Mouse (Mus musculus) ES-Bruce4 (cell line): ENCODE results near the gene Galnt18. TPM values are rescaled to one million over a fixed set of nuclear protein-coding genes. Genes with fewer than 3 reads are reported as not detected.

Source experiments
- H3K27ac ChIP-seq: 2 replicates; pipeline ENCODE4 v1.5.1; 2012; ENCODE audit warnings: low read length, inconsistent platforms; ENCODE audit not compliant: insufficient read depth
- H3K27me3 ChIP-seq: 2 replicates; pipeline ENCODE4 v1.6.1; 2012; ENCODE audit warnings: mild to moderate bottlenecking, low read length, inconsistent platforms; ENCODE audit not compliant: control insufficient read depth, poor library complexity, insufficient read depth, severe bottlenecking
- H3K36me3 ChIP-seq: 2 replicates; pipeline ENCODE4 v1.6.1; 2012; ENCODE audit warnings: inconsistent platforms, mild to moderate bottlenecking, low read length, moderate library complexity; ENCODE audit not compliant: control insufficient read depth, poor library complexity, insufficient read depth, severe bottlenecking
- H3K4me1 ChIP-seq: one replicate; pipeline ENCODE4 v1.8.1; 2011; ENCODE audit warnings: low read length; ENCODE audit not compliant: control insufficient read depth, insufficient read depth
- H3K4me3 ChIP-seq: 2 replicates; pipeline ENCODE4 v1.5.1; 2011; ENCODE audit warnings: low read depth, mild to moderate bottlenecking, low read length
- H3K9ac ChIP-seq: 2 replicates; pipeline ENCODE4 v1.6.1; 2012; ENCODE audit warnings: low read depth, mild to moderate bottlenecking, inconsistent platforms; ENCODE audit not compliant: poor library complexity, severe bottlenecking
- H3K9me3 ChIP-seq: replicated peaks from 2 replicates; pipeline ENCODE4 v1.6.1; 2012; ENCODE audit warnings: mild to moderate bottlenecking, low read length, inconsistent platforms; ENCODE audit not compliant: control insufficient read depth, poor library complexity, insufficient read depth, severe bottlenecking
- CTCF ChIP-seq: IDR thresholded peaks from one replicate; pipeline ENCODE4 v1.8.1; 2011; ENCODE audit warnings: low read depth, low read length
- EP300 ChIP-seq: IDR thresholded peaks from 2 replicates; pipeline ENCODE4 v1.6.1; 2011; ENCODE audit warnings: low read depth, low read length; ENCODE audit not compliant: insufficient read depth
- POLR2A ChIP-seq: IDR thresholded peaks from one replicate; pipeline ENCODE4 v1.8.1; 2011; ENCODE audit warnings: low read length; ENCODE audit not compliant: insufficient read depth
- polyA plus RNA-seq: library from polyadenylated mRNA; stranded (reverse); fragments of >200 nt; gene quantifications from 2 replicates; pipeline ENCODE4 v1.2.4, GENCODE M21; 2011; ENCODE audit warnings: low read depth; ENCODE audit not compliant: missing spikeins, insufficient read depth, insufficient read length

The Galnt18 gene
- polyA plus RNA-seq, 1 experiment: 2.6 TPM

- Histone ChIP-seq H3K27ac (no peak overlapping the region), H3K9me3 (no peaks in the 10 kb centered on the region), H3K4me3 (no peak overlapping the region), H3K9ac (no peak overlapping the region), H3K27me3 (no peaks in the 10 kb centered on the region), H3K36me3 (no peaks in the 10 kb centered on the region), H3K4me1 (no peaks in the 10 kb centered on the region)
- TF ChIP-seq CTCF: no peak
- no peak for TF ChIP-seq EP300
- TF ChIP-seq POLR2A: no peak
Measured at GRCm38 (mm10) chr7:111607476-111607875, 172.3 kb downstream of the Galnt18 start.

GRCm38 (mm10) chr7:111606091-111606490 is 173.7 kb downstream of the Galnt18 start:
- Histone ChIP-seq H3K27me3 (no peaks in the 10 kb centered on the region), H3K9me3 (no peaks in the 10 kb centered on the region), H3K9ac (no peak overlapping the region), H3K4me1 (no peaks in the 10 kb centered on the region), H3K4me3 (no peak overlapping the region), H3K27ac (no peak overlapping the region), H3K36me3 (no peaks in the 10 kb centered on the region)
- TF ChIP-seq EP300: no peak
- TF ChIP-seq CTCF: no peak
- TF ChIP-seq POLR2A: no peak

- no peak overlapping the region for H3K9ac ChIP-seq
- H3K27me3 ChIP-seq: no peaks in the 10 kb centered on the region
Measured at GRCm38 (mm10) chr7:111605663-111606062, 174.1 kb downstream of the Galnt18 start.

GRCm38 (mm10) chr7:111604578-111605208 is 175.1 kb downstream of the Galnt18 start:
- no peaks in the 10 kb centered on the region for H3K36me3 ChIP-seq
- no peak overlapping the region for H3K9ac ChIP-seq

More at GRCm38 (mm10) chr7:111605663-111606062, 174.1 kb downstream of the Galnt18 start:
- no peaks in the 10 kb centered on the region for H3K4me1 ChIP-seq
- H3K9me3 ChIP-seq: no peaks in the 10 kb centered on the region
- TF ChIP-seq POLR2A: no peak
- TF ChIP-seq EP300: no peak
- no peak for TF ChIP-seq CTCF
- H3K4me3 ChIP-seq: no peak overlapping the region
- no peak overlapping the region for H3K27ac ChIP-seq
- H3K36me3 ChIP-seq: no peaks in the 10 kb centered on the region

GRCm38 (mm10) chr7:111603186-111603585 is 176.6 kb downstream of the Galnt18 start:
- Histone ChIP-seq H3K27me3 (no peaks in the 10 kb centered on the region), H3K27ac (no peak overlapping the region), H3K9ac (no peak overlapping the region), H3K4me3 (no peak overlapping the region), H3K36me3 (no peaks in the 10 kb centered on the region), H3K4me1 (no peaks in the 10 kb centered on the region), H3K9me3 (no peaks in the 10 kb centered on the region)
- TF ChIP-seq POLR2A (no peak), CTCF (no peak), EP300 (no peak)

More at GRCm38 (mm10) chr7:111604578-111605208, 175.1 kb downstream of the Galnt18 start:
- H3K27ac ChIP-seq: no peak overlapping the region
- H3K4me1 ChIP-seq: no peaks in the 10 kb centered on the region
- TF ChIP-seq POLR2A: no peak
- no peak for TF ChIP-seq CTCF
- no peak for TF ChIP-seq EP300
- no peaks in the 10 kb centered on the region for H3K27me3 ChIP-seq
- H3K4me3 ChIP-seq: no peak overlapping the region
- no peaks in the 10 kb centered on the region for H3K9me3 ChIP-seq

- no peak for TF ChIP-seq POLR2A
- no peak for TF ChIP-seq EP300
- no peak for TF ChIP-seq CTCF
- H3K4me1 ChIP-seq: no peaks in the 10 kb centered on the region
- no peak overlapping the region for H3K4me3 ChIP-seq
- H3K27me3 ChIP-seq: no peaks in the 10 kb centered on the region
- no peaks in the 10 kb centered on the region for H3K36me3 ChIP-seq
- H3K9ac ChIP-seq: no peak overlapping the region
- no peak overlapping the region for H3K27ac ChIP-seq
- H3K9me3 ChIP-seq: no peaks in the 10 kb centered on the region
Measured at GRCm38 (mm10) chr7:111601339-111602067, 178.3 kb downstream of the Galnt18 start.
